Mouse (Mus musculus): ENCODE data around the gene Pdf.
"Not testable (repeated sequence)": the region's sequence is repeated elsewhere in the genome, so short reads cannot be mapped to it uniquely, and the experiment has no call there.

Pdf gene

GRCm38 (mm10) chr8:107035641-107036040 is 12.8 kb downstream of the Pdf start:
- DNase-seq, result no peak

GRCm38 (mm10) chr8:107033609-107034008 is 14.8 kb downstream of the Pdf start:
- not testable (repeated sequence) for DNase-seq

GRCm38 (mm10) chr8:107031577-107032090 is 16.8 kb downstream of the Pdf start:
- no peak for DNase-seq

- DNase-seq, result peak; percentile 90 to 91
These were observed 17.5 kb downstream of the Pdf start, which contains the start of gene Vps4a for GRCm38 (mm10) chr8:107030650-107031576. Gene Vps4a (plus strand): TSS chr8:107031222.

GRCm38 (mm10) chr8:107030058-107030457 is 18.4 kb downstream of the Pdf start:
- no peak for DNase-seq

- no peak for DNase-seq
These were observed 19.1 kb downstream of the Pdf start for GRCm38 (mm10) chr8:107029310-107029709.

GRCm38 (mm10) chr8:107023479-107023878 is 24.9 kb downstream of the Pdf start:
- no peak for DNase-seq

- no peak for DNase-seq
These were observed 33.5 kb downstream of the Pdf start for GRCm38 (mm10) chr8:107014915-107015314.

GRCm38 (mm10) chr8:107012666-107013065 is 35.7 kb downstream of the Pdf start:
- DNase-seq, result no peak

- no peak for DNase-seq
These were observed 40.6 kb downstream of the Pdf start for GRCm38 (mm10) chr8:107007795-107008194.

GRCm38 (mm10) chr8:107002532-107002931 is 45.9 kb downstream of the Pdf start:
- DNase-seq, result peak; percentile 54 to 64

- DNase-seq, result no peak
These were observed 49.3 kb downstream of the Pdf start for GRCm38 (mm10) chr8:106999068-106999467.

GRCm38 (mm10) chr8:106997416-106997815 is 51.0 kb downstream of the Pdf start:
- no peak for DNase-seq

GRCm38 (mm10) chr8:106996339-106996738 is 52.1 kb downstream of the Pdf start:
- not testable (repeated sequence) for DNase-seq
